Mouse (Mus musculus) liver, embryonic 11.5 days (tissue): ENCODE results near the gene Asap2. TPM values are rescaled to one million over a fixed set of nuclear protein-coding genes. Genes with fewer than 3 reads are reported as not detected.
A peak's percentile ranks its signal among the peaks of the same experiment; 100 is the strongest.

Source experiments
- ATAC-seq: fragments of 200-750 bp; cut with Nextera tagmentation; replicated peaks from 2 replicates; pipeline ENCODE4 v1.8.0; 2017; ENCODE audit warnings: moderate number of reproducible peaks, mild to moderate bottlenecking, moderate TSS enrichment, moderate library complexity; ENCODE audit not compliant: low FRiP score
- DNase-seq: peaks from one replicate; pipeline ENCODE4 v3.0.0-alpha.2; 2017; ENCODE audit warnings: low spot score
- H3K27ac ChIP-seq: fragments of 300-500 bp; sonication (generic); 2 replicates; pipeline ENCODE4 v1.5.1; 2014; ENCODE audit warnings: mild to moderate bottlenecking, low read depth, low read length, control low read depth
- H3K27me3 ChIP-seq: fragments of 300-500 bp; sonication (generic); replicated peaks from 2 replicates; pipeline ENCODE4 v1.6.1; 2014; ENCODE audit warnings: low read length, mixed read lengths; ENCODE audit not compliant: control insufficient read depth, insufficient read depth
- H3K36me3 ChIP-seq: fragments of 300-500 bp; sonication (generic); 2 replicates; pipeline ENCODE4 v1.6.1; 2014; ENCODE audit warnings: mild to moderate bottlenecking, low read length, moderate library complexity, mixed read lengths; ENCODE audit not compliant: control insufficient read depth, insufficient read depth
- H3K4me1 ChIP-seq: fragments of 300-500 bp; sonication (generic); replicated peaks from 2 replicates; pipeline ENCODE4 v1.6.1; 2014; ENCODE audit warnings: low read length, mixed read lengths; ENCODE audit not compliant: control insufficient read depth, insufficient read depth
- H3K4me2 ChIP-seq: fragments of 300-500 bp; sonication (generic); 2 replicates; pipeline ENCODE4 v1.6.1; 2014; ENCODE audit warnings: mild to moderate bottlenecking, control low read depth, moderate library complexity
- H3K4me3 ChIP-seq: fragments of 300-500 bp; sonication (generic); 2 replicates; pipeline ENCODE4 v1.5.1; 2014; ENCODE audit warnings: low read depth, low read length, control low read depth
- H3K9ac ChIP-seq: fragments of 300-500 bp; sonication (generic); 2 replicates; pipeline ENCODE4 v1.6.1; 2014; ENCODE audit warnings: low read depth, low read length, control low read depth
- H3K9me3 ChIP-seq: fragments of 300-500 bp; sonication (generic); 2 replicates; pipeline ENCODE4 v1.6.1; 2016; ENCODE audit warnings: low read length, inconsistent platforms, mixed read lengths; ENCODE audit not compliant: control insufficient read depth
- WGBS: fragments of 180-500 bp; shearing (Covaris S2); extraction: QIAGEN DNeasy Blood & Tissue Kit; methylation state at CpG from one replicate; pipeline ENCODE4 v1.1.7; 2014; 5-methylcytosine and 5-hydroxymethylcytosine counted together
- polyA plus RNA-seq: library from polyadenylated mRNA; unstranded; fragments of >200 nt; fragmentation: Nextera tagmentation; extraction: Ambion mirVana; gene quantifications from 2 replicates; pipeline ENCODE4 v1.2.1, GENCODE M21; 2014

Asap2 gene
- polyA plus RNA-seq, 1 experiment from 2014 or later = 5.9 TPM

DNA sequence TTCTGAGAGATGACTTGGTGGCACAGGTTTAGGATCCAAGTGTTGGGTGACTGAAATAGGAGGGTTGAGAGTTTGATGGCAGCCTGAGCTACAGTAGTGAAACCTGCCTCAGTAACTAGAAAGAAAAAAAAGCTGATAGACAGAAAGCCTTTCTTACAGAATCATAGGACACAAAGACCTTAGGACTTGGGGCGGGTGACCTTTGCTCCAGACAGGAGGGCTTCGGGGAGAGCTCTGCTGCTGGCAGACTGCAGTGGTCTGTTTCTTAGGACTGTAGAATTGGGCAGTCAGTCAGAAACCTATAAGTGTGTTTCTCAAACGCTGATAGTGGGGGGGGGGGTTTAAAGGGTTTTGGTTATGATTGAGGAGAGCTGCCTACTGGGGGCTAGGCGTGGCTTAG, 315.5 kb downstream of the Asap2 start:
- 81% methylated on average over 4 of the region's 4 CpGs for WGBS
- Histone ChIP-seq H3K9ac (no peak overlapping the region), H3K36me3 (peaks cover 63% of the 10 kb centered on the region)

GRCm38 (mm10) chr12:21306721-21307120, 316.5 kb downstream of the Asap2 start:
- Histone ChIP-seq H3K4me1 (no peaks in the 10 kb centered on the region; the same call in 1 of the 2 replicates), H3K27me3 (no peaks in the 10 kb centered on the region), H3K4me3 (no peak overlapping the region), H3K9me3 (no peaks in the 10 kb centered on the region), H3K27ac (no peak overlapping the region), H3K9ac (no peak overlapping the region), H3K4me2 (no peak overlapping the region), H3K36me3 (peaks cover 59% of the 10 kb centered on the region)
- no peak for DNase-seq
- ATAC-seq = no peak
- 90% methylated on average over 4 of the region's 4 CpGs for WGBS

More for the DNA sequence above, 315.5 kb downstream of the Asap2 start:
- DNase-seq (no peak), ATAC-seq (no peak)
- Histone ChIP-seq H3K4me3 (no peak overlapping the region), H3K27ac (no peak overlapping the region), H3K9me3 (no peaks in the 10 kb centered on the region), H3K4me1 (no peaks in the 10 kb centered on the region; the same call in 1 of the 2 replicates), H3K27me3 (no peaks in the 10 kb centered on the region), H3K4me2 (no peak overlapping the region)

DNA sequence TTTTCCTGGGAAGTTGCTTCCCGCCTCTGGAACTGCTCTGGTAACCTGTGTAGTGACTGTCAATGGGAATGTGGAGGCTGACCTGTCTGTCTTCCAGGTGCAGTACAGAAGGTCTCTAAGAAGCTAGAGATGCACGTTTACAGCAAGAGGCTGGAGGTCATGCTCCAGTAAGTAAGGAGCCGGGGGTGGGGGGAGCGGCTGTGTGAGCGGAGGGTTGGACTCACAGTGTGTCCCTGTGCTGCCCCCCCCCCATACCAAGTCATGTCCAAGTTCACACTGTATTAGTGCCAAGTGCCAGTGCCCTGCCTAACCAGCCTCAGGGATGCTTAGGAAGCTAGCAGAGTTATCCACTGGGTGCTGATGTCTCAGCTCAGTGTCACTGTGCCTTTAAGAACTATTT, 321.9 kb downstream of the Asap2 start:
- H3K9me3 ChIP-seq = no peaks in the 10 kb centered on the region
- no peak for ATAC-seq
- no peak overlapping the region for H3K27ac ChIP-seq
- H3K4me2 ChIP-seq = no peak overlapping the region
- H3K4me1 ChIP-seq = 0 out of 2 replicates have a peak, but pooled peaks cover 1% of the 10 kb centered on the region
- H3K27me3 ChIP-seq = no peaks in the 10 kb centered on the region
- peaks cover 34% of the 10 kb centered on the region for H3K36me3 ChIP-seq
- H3K9ac ChIP-seq = no peak overlapping the region
- DNase-seq = no peak
- 93% methylated on average over 5 of the region's 5 CpGs for WGBS
- H3K4me3 ChIP-seq = no peak overlapping the region

DNA sequence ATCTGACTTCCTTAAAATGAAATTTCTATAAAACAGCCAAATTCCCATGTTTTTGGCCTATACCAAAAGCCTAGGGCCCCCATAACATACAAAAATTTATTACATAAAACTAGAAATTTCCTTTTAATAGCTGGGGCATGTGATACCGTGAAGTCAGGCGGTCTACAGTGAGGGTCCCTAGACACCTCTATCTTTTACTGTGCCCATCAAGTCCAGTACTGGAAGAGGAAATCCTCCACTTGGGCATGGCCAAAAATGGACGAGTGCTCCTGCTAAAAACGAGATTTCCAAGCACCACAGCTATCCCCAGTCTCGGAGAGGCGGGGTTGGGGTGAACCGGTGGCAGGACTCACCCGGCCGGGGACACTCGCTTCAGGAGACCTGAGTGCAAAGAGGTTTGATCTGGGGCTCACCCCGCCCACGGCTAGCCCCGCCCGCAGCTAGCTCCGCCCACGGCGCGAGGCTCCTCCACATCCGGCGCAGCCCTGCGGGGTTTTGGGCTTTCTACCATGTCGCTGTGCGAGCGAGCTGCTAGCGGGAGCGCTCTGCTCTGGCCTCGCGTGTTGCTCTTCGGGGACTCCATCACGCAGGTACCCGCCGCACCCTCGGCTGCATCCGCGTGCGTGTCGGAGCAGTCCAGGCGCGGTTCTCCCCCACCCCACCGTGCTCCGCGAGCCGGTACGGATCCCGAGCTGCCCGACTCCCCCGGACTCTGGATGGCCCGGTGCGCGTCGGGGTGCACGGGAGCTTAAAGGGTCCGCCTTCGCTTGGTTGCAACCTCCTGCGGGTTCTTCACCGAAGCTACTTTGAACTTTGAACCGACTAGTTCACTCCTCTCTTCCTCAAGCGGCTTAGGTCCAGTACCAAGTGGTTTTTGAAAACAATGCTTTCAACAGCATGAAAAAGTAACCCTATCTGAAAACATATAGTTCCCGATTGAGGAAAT, 325.9 kb downstream of the Asap2 start, which contains the start of gene Iah1:
Gene Iah1, plus strand, starts transcription at position 467 of the 946 bp plus-strand sequence.
- Histone ChIP-seq H3K4me1 (0 out of 2 replicates have a peak, but pooled peaks cover 4% of the 10 kb centered on the region), H3K4me3 (peak within 1 kb of the TSS; percentile 83), H3K4me2 (peak within 1 kb of the TSS; percentile 73), H3K27ac (peak within 1 kb of the TSS; percentile 73), H3K36me3 (peaks cover 14% of the 10 kb centered on the region), H3K9ac (peak within 1 kb of the TSS; percentile 82), H3K27me3 (no peaks in the 10 kb centered on the region), H3K9me3 (no peaks in the 10 kb centered on the region)
- 3% methylated on average over 59 of the region's 59 CpGs for WGBS
- DNase-seq (peak; percentile 90), ATAC-seq (peak; percentile 95)

- no peak overlapping the region for H3K27ac ChIP-seq
- WGBS = 32% methylated on average over 7 of the region's 7 CpGs
- H3K9me3 ChIP-seq = no peaks in the 10 kb centered on the region
- peak overlapping the region; percentile 83 for H3K4me3 ChIP-seq
- peak overlapping the region; percentile 82 for H3K9ac ChIP-seq
- ATAC-seq (no peak), DNase-seq (no peak)
- no peaks in the 10 kb centered on the region for H3K27me3 ChIP-seq
- peak overlapping the region; percentile 73 for H3K4me2 ChIP-seq
- H3K4me1 ChIP-seq = 0 out of 2 replicates have a peak, but pooled peaks cover 4% of the 10 kb centered on the region
- H3K36me3 ChIP-seq = peaks cover 14% of the 10 kb centered on the region
Observed at GRCm38 (mm10) chr12:21316869-21317265, 326.6 kb downstream of the Asap2 start.

GRCm38 (mm10) chr12:21318143-21318895, 328.1 kb downstream of the Asap2 start:
- H3K27me3 ChIP-seq = no peaks in the 10 kb centered on the region
- H3K27ac ChIP-seq = no peak overlapping the region
- peak; percentile 44 for DNase-seq
- WGBS = 81% methylated on average over 12 of the region's 12 CpGs
- H3K4me3 ChIP-seq = no peak overlapping the region
- no peaks in the 10 kb centered on the region for H3K9me3 ChIP-seq
- ATAC-seq = no peak
- no peak overlapping the region for H3K9ac ChIP-seq
- H3K4me2 ChIP-seq = no peak overlapping the region
- H3K4me1 ChIP-seq = 0 out of 2 replicates have a peak, but pooled peaks cover 4% of the 10 kb centered on the region
- peaks cover 16% of the 10 kb centered on the region for H3K36me3 ChIP-seq
